Mouse (Mus musculus) frontal cortex, adult (tissue): ENCODE results near the gene Snx25.
A peak's percentile ranks its signal among the peaks of the same experiment; 100 is the strongest.

Source experiments
- ATAC-seq: cut with Nextera tagmentation; 2 replicates; pipeline ENCODE4 v1.9.2; 2017; ENCODE audit warnings: mild to moderate bottlenecking, moderate library complexity, mixed read lengths; ENCODE audit not compliant: low TSS enrichment

Snx25 gene

DNA sequence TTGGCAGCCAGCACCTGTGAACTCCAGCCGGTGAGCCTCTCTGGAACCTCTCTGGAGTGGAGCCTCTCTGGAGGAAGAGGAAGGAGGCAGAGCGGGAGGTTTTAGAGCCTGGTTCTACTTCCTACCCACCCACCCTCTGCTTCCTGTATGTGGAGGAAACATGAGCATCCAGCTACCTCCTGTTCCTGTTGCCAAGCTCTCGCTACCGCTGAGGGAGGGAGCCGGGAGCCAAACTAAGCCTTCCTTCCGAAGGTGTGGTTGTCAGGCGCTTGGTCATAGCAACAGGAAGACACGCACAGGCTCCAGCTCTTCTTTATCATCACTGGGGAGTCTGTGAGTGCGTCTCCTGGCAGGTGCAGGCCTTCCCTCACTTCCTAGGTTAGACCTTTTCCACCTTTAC lies 129.8 kb downstream of the Snx25 start:
- ATAC-seq = peak; percentile 44

DNA sequence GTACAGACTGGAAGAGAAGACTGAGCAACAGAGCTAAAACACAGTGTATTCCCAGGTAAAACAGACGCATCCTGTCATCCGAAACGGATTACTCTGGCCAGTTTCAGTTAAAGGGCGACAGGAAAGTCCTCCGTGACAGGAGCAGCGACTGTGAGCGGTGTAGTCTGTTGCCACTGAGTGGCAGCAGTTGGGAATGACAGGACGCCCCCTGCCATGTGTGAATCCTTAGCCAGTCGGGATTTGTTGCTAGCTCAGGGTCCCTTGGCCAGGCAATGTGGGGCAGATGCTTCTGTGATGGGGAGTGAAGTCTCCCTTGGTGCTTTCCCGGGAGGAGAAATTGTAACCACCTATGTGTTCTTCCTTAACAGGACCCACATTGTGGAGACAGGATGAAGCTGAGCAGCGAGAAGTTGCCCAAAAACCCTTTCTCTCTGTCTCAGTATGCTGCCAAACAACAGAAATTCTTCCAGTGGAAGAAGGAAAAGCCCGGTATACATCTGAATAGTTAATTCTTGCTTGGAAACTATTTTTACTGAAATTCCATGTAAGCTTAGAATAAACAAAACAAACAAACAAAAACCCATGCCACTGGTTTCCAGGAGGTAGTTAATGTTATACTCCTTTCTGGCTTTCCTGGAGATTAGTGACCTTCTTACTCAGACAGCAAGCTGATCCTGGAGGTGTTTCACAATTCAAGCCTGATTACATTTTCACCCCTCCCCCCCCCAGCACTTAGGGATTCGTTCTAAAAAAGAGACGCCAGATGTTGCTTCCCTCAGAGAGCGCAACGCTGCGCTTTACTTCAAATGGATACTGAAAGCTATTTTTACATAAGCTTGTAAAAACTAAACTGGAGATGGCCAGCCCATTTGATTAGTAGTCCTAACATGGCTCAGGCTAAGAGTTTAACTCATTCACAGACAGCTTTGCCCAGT lies 140.9 kb downstream of the Snx25 start:
- ATAC-seq = peak; percentile 75

DNA sequence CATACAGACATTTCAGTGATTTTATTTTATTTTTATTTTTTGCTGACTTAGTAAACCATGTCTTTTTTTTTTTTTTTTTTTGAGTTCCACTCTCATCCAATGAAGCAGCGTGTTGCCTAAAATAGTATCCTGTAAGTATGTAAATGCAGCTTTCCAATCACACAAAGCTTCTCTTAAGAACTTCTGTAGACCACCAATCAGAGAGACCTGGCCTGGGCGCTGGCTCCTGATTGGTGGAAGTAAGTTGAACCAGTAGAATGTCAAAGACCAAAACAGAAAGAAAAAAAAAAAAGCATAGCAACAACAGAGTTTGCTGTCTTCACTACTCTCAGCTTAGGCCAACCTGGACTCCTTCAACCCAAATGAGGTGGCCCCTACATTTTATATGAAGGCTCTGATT lies 141.7 kb downstream of the Snx25 start:
- peak; percentile 51 for ATAC-seq

DNA sequence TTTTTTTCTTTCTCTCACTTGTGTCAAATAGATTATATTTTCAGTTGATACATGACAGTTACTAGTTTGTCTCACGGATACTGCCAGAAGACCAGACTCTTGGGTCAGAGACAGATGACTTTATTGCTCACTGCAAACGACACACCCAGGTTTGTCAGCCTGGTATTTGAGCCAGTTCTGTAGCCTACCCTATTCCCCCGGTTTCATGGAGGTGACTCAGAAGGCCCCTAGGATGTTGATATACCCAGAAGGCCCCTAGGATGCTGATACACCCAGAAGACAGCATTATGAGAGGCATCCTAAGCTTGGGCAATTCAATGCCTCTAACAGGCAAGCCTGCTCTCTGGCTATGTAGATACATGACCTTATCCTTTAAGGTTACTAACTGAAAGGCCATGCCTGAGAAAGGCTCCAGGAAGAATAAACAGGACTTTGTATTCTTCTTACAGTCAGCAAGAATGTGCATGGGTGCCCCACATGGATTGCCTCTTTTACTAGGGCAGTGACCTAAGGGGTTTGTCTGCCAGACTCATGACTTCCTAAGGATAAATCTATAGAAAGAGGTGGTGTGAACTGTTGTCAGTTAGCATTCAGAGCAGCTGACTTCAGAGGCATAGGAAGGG lies 144.8 kb downstream of the Snx25 start:
- no peak for ATAC-seq

- no peak for ATAC-seq
These were observed 146.4 kb downstream of the Snx25 start, which contains the start of gene Ankrd37 for GRCm38 (mm10) chr8:46005596-46005995. TSS of gene Ankrd37 (minus strand) at chr8:46005707.

DNA sequence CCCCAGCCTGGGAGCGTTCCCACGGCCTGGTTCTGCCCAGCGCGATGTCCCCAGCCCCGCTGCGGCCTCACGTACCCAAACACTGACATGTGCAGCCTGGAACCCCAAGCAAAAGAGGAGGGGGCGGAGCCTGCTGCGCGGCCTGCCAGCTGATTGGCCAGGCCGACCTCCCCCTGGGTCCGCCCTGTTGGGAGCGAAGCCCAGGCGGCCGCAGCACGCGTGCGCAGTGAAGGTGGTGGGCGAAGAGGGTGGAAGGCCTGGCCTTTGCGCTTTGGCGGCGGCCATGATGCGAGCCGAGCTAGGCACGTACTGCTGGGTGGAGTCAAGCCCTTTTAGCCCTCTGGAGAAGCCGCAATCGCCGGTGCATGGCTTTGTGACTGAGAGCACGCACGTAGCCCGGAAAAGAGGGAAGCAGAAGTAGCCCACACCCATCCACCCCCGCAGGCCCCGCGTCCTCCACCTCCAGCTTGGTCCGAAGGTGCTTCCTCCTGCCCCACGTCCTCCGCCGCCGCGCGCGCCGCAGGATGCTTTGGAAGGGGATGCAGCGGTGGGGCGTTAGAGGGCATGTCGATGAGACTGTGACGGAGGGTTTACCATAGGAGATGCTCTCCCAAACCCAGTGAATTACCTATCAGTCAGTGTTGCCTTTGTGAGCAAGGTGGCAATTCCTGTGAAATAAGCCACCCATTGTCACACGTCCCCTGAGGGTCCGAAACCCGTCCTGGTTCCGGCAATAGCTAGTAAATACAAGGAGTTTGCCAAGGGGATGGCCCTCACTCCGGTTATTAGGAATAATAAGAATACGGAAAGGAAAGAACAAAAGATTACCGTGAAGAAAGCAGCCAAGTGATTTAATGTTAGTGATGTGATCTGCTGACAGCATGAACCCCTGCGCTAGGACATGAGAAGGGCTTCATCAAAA lies 151.9 kb downstream of the Snx25 start:
- ATAC-seq = peak; percentile 94

GRCm38 (mm10) chr8:45999138-45999783 lies 152.7 kb downstream of the Snx25 start, which contains the start of gene Lrp2bp:
TSS of gene Lrp2bp (plus strand) at chr8:45999303.
- ATAC-seq = peak; percentile 47

GRCm38 (mm10) chr8:45998228-45998627 lies 153.7 kb downstream of the Snx25 start:
- no peak for ATAC-seq

DNA sequence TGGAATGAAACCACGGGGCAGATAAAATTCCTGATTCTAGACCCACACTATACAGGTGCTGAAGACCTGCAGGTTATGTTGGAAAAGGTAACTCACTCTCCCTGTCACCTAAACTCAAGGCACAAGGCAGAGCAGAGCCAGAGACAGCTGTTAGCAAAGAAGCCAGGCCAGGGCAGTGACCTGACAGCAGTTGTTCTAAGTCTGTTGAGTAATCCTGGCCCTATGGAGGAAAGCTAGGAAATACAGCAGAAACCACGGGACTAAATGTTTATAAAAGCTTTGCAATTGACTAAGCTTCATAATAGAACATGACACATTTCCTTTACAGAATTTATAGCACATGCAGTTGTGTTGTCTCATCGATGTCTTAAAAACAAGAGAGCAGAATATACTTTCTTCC lies 156.4 kb downstream of the Snx25 start:
- no peak for ATAC-seq

DNA sequence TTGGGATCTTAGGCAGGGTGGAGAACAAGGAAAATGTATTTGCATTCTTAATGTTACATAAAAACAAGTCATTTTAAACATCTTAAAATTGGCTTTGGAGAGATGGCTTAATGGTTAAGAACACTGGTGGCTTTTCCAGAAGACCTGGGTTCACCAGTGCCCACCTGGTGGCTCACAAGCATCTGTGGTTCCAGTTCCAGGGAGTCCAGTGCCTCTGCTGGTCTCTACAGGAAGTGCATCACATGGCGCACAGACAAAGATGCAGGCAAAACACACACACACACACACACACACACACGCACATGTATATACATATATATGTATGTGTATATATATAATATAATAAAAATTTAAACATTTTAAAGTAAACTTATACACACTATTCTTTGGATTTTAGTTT lies 157.8 kb downstream of the Snx25 start:
- no peak for ATAC-seq

DNA sequence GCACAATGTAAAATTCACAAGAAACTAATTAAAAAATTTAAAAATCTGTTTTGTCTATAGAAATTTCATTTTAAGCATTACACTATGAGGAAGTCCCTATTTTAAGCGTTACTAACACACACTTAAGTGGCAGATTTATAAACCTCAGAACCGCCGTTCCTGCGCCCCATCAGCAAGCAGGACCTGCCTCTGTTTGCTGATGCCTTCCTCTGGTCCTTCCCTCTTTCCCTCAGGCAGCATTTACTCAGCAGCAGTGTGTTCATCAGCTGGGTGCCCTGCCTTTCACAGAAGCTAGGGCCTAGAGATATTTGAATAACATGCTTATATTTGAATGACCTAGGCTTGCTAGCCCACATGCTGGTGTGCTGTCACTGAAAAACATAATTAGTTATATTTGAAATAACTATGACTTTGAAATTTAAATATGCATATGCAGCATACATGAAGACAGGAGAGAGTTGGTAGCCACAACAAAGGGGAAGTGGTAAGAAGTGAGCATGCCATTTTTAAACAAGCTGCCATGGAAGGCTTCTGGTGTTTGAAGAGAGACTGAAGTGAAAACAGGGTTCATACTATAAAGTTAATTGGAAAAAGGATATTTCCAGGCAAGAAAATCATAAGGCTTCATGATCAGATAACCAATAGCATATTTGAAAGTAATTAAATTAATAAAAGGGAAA lies 161.2 kb downstream of the Snx25 start:
- no peak for ATAC-seq

GRCm38 (mm10) chr8:45988189-45988588 lies 163.8 kb downstream of the Snx25 start:
- ATAC-seq = no peak

- ATAC-seq = no peak
These were observed 165.3 kb downstream of the Snx25 start for GRCm38 (mm10) chr8:45986665-45987064.
